Mouse (Mus musculus): Measurements from ENCODE around the gene Magi2. TPM values are rescaled to one million over a fixed set of nuclear protein-coding genes. Genes with fewer than 3 reads are reported as not detected.

Magi2 gene
- polyA plus RNA-seq, 1 experiment from 2014 or later: 1.9 TPM

DNA sequence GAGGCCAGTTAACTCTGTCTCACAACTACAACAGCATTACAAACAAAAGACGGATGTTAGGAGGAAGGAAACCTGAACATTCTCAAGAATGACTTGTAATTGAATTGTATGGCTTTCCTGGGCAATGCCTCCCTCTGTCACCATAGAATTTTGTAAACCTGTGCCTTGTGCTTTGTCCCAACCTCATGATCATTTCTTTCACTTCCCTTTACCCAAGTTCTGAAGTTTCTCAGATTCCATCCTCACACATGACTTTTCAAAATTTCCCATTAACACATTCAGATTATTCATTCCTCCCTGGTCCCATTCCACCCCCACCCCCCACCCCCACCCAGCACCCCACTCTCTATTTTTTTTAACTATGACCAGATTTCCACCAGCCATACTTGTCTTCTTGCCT is 773.1 kb downstream of the Magi2 start:
- 75% methylated on average over 1 of the region's 1 CpGs for WGBS
- no peak for DNase-seq (ENCODE audit: low spot score)

DNA sequence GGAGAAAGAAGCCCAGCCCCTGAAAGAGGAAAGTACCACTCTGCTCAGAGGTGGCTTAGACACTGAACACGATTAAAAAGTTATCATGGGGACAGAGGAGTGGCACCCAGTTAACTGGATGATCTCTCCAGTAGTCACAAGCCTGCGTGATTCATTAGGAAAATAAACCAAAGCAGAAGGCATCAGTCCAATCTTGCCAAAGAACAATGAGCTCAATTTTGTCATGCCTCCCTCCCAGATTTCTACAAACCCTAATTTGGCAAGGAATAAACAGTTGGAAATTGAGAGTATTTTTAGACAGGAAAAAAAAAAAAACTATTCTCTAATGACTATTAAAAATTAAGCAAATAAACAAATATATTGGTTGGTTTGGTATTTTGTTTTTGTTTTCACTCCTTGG is 779.8 kb downstream of the Magi2 start:
- H3K4me2 ChIP-seq (replicated peaks; ENCODE audit: low read depth, low read length): no peak overlapping the region
- TF ChIP-seq CTCF (IDR thresholded peaks at IDR 0.05) (no peak), EP300 (IDR thresholded peaks at IDR 0.05) (no peak)
- no peaks in the 10 kb centered on the region for H3K9me3 ChIP-seq (ENCODE audit: low read length)
- no peaks in the 10 kb centered on the region for H3K36me3 ChIP-seq (ENCODE audit: insufficient read depth, low read length)
- no peaks in the 10 kb centered on the region for H3K4me1 ChIP-seq (ENCODE audit: insufficient read depth, low read depth, low read length)
- H3K27me3 ChIP-seq (replicated peaks; ENCODE audit: insufficient read depth, low read length): no peaks in the 10 kb centered on the region
- no peak for DNase-seq (ENCODE audit: low spot score)
- no peak for ATAC-seq
- 58% methylated on average over 2 of the region's 2 CpGs for WGBS
- H3K9ac ChIP-seq (replicated peaks; ENCODE audit: low read depth): no peak overlapping the region
- H3K27ac ChIP-seq (ENCODE audit: low read length): no peak overlapping the region
- H3K4me3 ChIP-seq (ENCODE audit: low read depth, low read length): no peak overlapping the region

More for the DNA sequence above, 773.1 kb downstream of the Magi2 start:
- Histone ChIP-seq H3K9ac (replicated peaks; ENCODE audit: low read depth) (no peak overlapping the region), H3K4me3 (ENCODE audit: low read depth, low read length) (no peak overlapping the region), H3K4me1 (ENCODE audit: insufficient read depth, low read depth, low read length) (no peaks in the 10 kb centered on the region), H3K9me3 (ENCODE audit: low read length) (no peaks in the 10 kb centered on the region), H3K27me3 (replicated peaks; ENCODE audit: insufficient read depth, low read length) (no peaks in the 10 kb centered on the region), H3K27ac (ENCODE audit: low read length) (no peak overlapping the region), H3K4me2 (replicated peaks; ENCODE audit: low read depth, low read length) (no peak overlapping the region), H3K36me3 (ENCODE audit: insufficient read depth, low read length) (no peaks in the 10 kb centered on the region)
- TF ChIP-seq EP300 (IDR thresholded peaks at IDR 0.05) (no peak), CTCF (IDR thresholded peaks at IDR 0.05) (no peak)
- no peak for ATAC-seq

GRCm38 (mm10) chr5:20007246-20007645 is 780.4 kb downstream of the Magi2 start:
- H3K27ac ChIP-seq (ENCODE audit: low read length): no peak overlapping the region
- no peak for DNase-seq (ENCODE audit: low spot score)
- H3K4me1 ChIP-seq (ENCODE audit: insufficient read depth, low read depth, low read length): no peaks in the 10 kb centered on the region
- no peaks in the 10 kb centered on the region for H3K36me3 ChIP-seq (ENCODE audit: insufficient read depth, low read length)
- no peak overlapping the region for H3K4me2 ChIP-seq (replicated peaks; ENCODE audit: low read depth, low read length)
- no peak for TF ChIP-seq EP300 (IDR thresholded peaks at IDR 0.05)
- no peak for TF ChIP-seq CTCF (IDR thresholded peaks at IDR 0.05)
- no peak overlapping the region for H3K9ac ChIP-seq (replicated peaks; ENCODE audit: low read depth)
- WGBS: 75% methylated on average over 8 of the region's 8 CpGs
- no peak overlapping the region for H3K4me3 ChIP-seq (ENCODE audit: low read depth, low read length)
- no peaks in the 10 kb centered on the region for H3K27me3 ChIP-seq (replicated peaks; ENCODE audit: insufficient read depth, low read length)
- no peaks in the 10 kb centered on the region for H3K9me3 ChIP-seq (ENCODE audit: low read length)
- no peak for ATAC-seq

- H3K4me1 ChIP-seq (ENCODE audit: insufficient read depth, low read depth, low read length): no peaks in the 10 kb centered on the region
- DNase-seq (ENCODE audit: low spot score) (no peak), ATAC-seq (no peak)
- TF ChIP-seq CTCF (IDR thresholded peaks at IDR 0.05): no peak
- TF ChIP-seq EP300 (IDR thresholded peaks at IDR 0.05): no peak
- no peaks in the 10 kb centered on the region for H3K9me3 ChIP-seq (ENCODE audit: low read length)
- H3K27ac ChIP-seq (ENCODE audit: low read length): no peak overlapping the region
- WGBS: 68% methylated on average over 7 of the region's 7 CpGs
- no peak overlapping the region for H3K9ac ChIP-seq (replicated peaks; ENCODE audit: low read depth)
- H3K4me3 ChIP-seq (ENCODE audit: low read depth, low read length): no peak overlapping the region
- H3K27me3 ChIP-seq (replicated peaks; ENCODE audit: insufficient read depth, low read length): no peaks in the 10 kb centered on the region
- H3K36me3 ChIP-seq (ENCODE audit: insufficient read depth, low read length): no peaks in the 10 kb centered on the region
- H3K4me2 ChIP-seq (replicated peaks; ENCODE audit: low read depth, low read length): no peak overlapping the region
Measured at GRCm38 (mm10) chr5:20010210-20010609, 783.4 kb downstream of the Magi2 start.

DNA sequence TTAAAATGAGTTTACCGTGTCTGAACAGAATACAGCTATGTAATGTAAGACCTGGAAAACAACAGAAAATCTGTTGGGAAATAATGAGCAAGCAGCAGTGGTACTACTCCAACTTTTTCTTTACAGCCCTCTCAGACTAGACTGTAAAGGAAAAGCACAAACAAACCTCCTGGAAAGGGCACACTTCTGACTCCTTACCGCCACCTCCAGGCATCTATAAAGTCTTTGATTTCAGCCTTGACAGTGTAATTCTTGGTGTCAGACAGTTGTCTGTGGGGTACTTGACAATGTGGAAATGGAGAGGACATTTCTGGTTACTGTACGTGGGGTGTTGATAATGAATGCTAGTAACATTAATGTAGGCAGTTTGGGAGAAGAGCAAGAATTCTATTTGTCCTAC is 791.2 kb downstream of the Magi2 start:
- no peaks in the 10 kb centered on the region for H3K27me3 ChIP-seq (replicated peaks; ENCODE audit: insufficient read depth, low read length)
- H3K9me3 ChIP-seq (ENCODE audit: low read length): no peaks in the 10 kb centered on the region
- ATAC-seq (no peak), DNase-seq (ENCODE audit: low spot score) (no peak)
- no peaks in the 10 kb centered on the region for H3K36me3 ChIP-seq (ENCODE audit: insufficient read depth, low read length)
- no peak for TF ChIP-seq CTCF (IDR thresholded peaks at IDR 0.05)
- no peak for TF ChIP-seq EP300 (IDR thresholded peaks at IDR 0.05)
- H3K9ac ChIP-seq (replicated peaks; ENCODE audit: low read depth): no peak overlapping the region
- H3K4me2 ChIP-seq (replicated peaks; ENCODE audit: low read depth, low read length): no peak overlapping the region
- 63% methylated on average over 3 of the region's 3 CpGs for WGBS
- H3K27ac ChIP-seq (ENCODE audit: low read length): no peak overlapping the region
- H3K4me1 ChIP-seq (ENCODE audit: insufficient read depth, low read depth, low read length): no peaks in the 10 kb centered on the region
- H3K4me3 ChIP-seq (ENCODE audit: low read depth, low read length): no peak overlapping the region

DNA sequence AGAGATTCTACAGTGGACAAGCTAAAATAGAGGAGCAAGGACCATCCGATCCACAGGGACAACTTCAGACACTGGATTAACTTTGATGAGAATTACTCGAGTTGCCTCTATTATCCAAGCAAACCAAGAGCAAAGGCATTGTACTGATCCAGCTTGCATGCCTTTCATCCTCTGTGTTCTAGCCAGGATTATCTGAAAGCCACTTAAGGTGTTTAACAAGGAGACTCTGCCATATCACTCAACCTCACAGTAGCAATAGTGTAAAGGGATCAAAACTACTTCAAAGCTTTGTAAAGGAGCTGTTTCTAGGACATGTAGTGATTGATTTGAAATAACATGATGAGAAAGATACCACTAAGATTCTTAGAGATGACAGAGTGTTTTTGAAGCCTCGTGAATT is 819.8 kb downstream of the Magi2 start:
- ATAC-seq (no peak), DNase-seq (ENCODE audit: low spot score) (no peak)
- Histone ChIP-seq H3K4me1 (ENCODE audit: insufficient read depth, low read depth, low read length) (no peaks in the 10 kb centered on the region), H3K4me2 (replicated peaks; ENCODE audit: low read depth, low read length) (no peak overlapping the region), H3K4me3 (ENCODE audit: low read depth, low read length) (no peak overlapping the region), H3K9ac (replicated peaks; ENCODE audit: low read depth) (no peak overlapping the region), H3K36me3 (ENCODE audit: insufficient read depth, low read length) (no peaks in the 10 kb centered on the region), H3K27me3 (replicated peaks; ENCODE audit: insufficient read depth, low read length) (no peaks in the 10 kb centered on the region), H3K27ac (ENCODE audit: low read length) (no peak overlapping the region), H3K9me3 (ENCODE audit: low read length) (no peaks in the 10 kb centered on the region)
- WGBS: 50% methylated on average over 3 of the region's 3 CpGs
- no peak for TF ChIP-seq CTCF (IDR thresholded peaks at IDR 0.05)
- TF ChIP-seq EP300 (IDR thresholded peaks at IDR 0.05): no peak

GRCm38 (mm10) chr5:20048386-20048785 is 821.5 kb downstream of the Magi2 start:
- Histone ChIP-seq H3K27ac (ENCODE audit: low read length) (no peak overlapping the region), H3K27me3 (replicated peaks; ENCODE audit: insufficient read depth, low read length) (no peaks in the 10 kb centered on the region), H3K4me2 (replicated peaks; ENCODE audit: low read depth, low read length) (no peak overlapping the region), H3K4me1 (ENCODE audit: insufficient read depth, low read depth, low read length) (no peaks in the 10 kb centered on the region), H3K4me3 (ENCODE audit: low read depth, low read length) (no peak overlapping the region), H3K9ac (replicated peaks; ENCODE audit: low read depth) (no peak overlapping the region), H3K9me3 (ENCODE audit: low read length) (no peaks in the 10 kb centered on the region), H3K36me3 (ENCODE audit: insufficient read depth, low read length) (no peaks in the 10 kb centered on the region)
- no peak for DNase-seq (ENCODE audit: low spot score)
- ATAC-seq: no peak; the same call in 1 of the 2 replicates
- 76% methylated on average over 2 of the region's 2 CpGs for WGBS
- TF ChIP-seq EP300 (IDR thresholded peaks at IDR 0.05) (no peak), CTCF (IDR thresholded peaks at IDR 0.05) (no peak)

All from lung, postnatal 0 days (tissue).